Mouse (Mus musculus): ENCODE measurements around the gene Sec22b. TPM values are rescaled to one million over a fixed set of nuclear protein-coding genes. Genes with fewer than 3 reads are reported as not detected.

The Sec22b gene
- polyA plus RNA-seq, 1 experiment = 21.5 TPM

DNA sequence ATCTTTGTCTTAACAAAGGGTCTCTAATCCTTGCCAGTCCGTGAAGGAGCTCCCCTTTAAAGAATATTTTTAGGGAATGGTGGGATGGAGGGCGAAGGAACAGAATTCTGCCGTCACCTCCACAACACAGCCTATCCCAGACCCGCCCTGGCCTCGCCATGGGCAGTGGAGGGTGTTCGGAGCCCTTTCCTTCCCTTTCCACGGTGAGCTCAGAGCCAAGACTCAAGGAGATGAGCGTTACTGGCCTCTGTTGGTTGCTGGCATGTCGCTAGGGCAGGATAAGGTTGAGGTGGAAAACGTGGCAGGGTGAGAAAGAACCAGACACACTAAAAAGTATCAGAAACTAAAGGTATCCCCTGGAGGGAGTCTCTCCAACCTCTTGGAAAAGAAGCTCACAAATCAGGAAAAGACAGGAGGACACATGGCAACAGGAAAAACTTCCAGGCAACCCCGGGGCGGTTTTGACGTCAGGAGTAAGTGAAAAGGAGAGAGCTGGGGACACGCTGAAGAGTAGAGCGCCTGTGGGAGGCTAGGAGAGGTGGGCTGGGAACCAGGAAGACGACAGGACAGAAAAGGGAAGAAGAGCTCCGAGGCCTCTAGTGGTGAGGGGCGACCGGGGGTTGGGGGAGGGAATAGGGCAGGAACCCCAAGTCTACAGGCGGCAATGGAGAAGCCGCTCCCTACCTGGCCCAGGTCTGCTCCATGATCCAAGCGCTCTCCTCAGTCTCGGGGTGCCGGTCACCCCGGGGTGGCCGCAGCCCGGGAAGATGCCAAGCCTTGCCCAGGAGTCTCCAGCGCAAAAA, 33.6 kb upstream of the Sec22b start:
- H3K4me3 ChIP-seq (ENCODE audit: control insufficient read depth, low read depth, low read length) = peak overlapping the region; percentile 40
- TF ChIP-seq CTCF (IDR thresholded peaks at IDR 0.05; ENCODE audit: control insufficient read depth, insufficient read depth, insufficient replicate concordance, low read depth, low read length) = no peak
- TF ChIP-seq POLR2A (IDR thresholded peaks at IDR 0.05; ENCODE audit: control insufficient read depth, low read depth, low read length) = no peak
- no peaks in the 10 kb centered on the region for H3K27me3 ChIP-seq (ENCODE audit: control insufficient read depth, insufficient read depth, low read length)
- no peaks in the 10 kb centered on the region for H3K36me3 ChIP-seq (ENCODE audit: control insufficient read depth, insufficient read depth, low read length)
- H3K27ac ChIP-seq (ENCODE audit: control insufficient read depth, insufficient read depth, low read depth, low read length) = no peak overlapping the region
- peaks cover 3% of the 10 kb centered on the region for H3K4me1 ChIP-seq (ENCODE audit: control insufficient read depth, insufficient read depth, low read length)

GRCm38 (mm10) chr3:97868024-97868689, 32.8 kb upstream of the Sec22b start:
- H3K36me3 ChIP-seq (ENCODE audit: control insufficient read depth, insufficient read depth, low read length) = no peaks in the 10 kb centered on the region
- no peaks in the 10 kb centered on the region for H3K27me3 ChIP-seq (ENCODE audit: control insufficient read depth, insufficient read depth, low read length)
- H3K27ac ChIP-seq (ENCODE audit: control insufficient read depth, insufficient read depth, low read depth, low read length) = no peak overlapping the region
- H3K4me1 ChIP-seq (ENCODE audit: control insufficient read depth, insufficient read depth, low read length) = peaks cover 3% of the 10 kb centered on the region
- H3K4me3 ChIP-seq (ENCODE audit: control insufficient read depth, low read depth, low read length) = peak overlapping the region; percentile 40
- no peak for TF ChIP-seq POLR2A (IDR thresholded peaks at IDR 0.05; ENCODE audit: control insufficient read depth, low read depth, low read length)
- no peak for TF ChIP-seq CTCF (IDR thresholded peaks at IDR 0.05; ENCODE audit: control insufficient read depth, insufficient read depth, insufficient replicate concordance, low read depth, low read length)

- H3K27me3 ChIP-seq (ENCODE audit: control insufficient read depth, insufficient read depth, low read length) = no peaks in the 10 kb centered on the region
- no peak overlapping the region for H3K4me3 ChIP-seq (ENCODE audit: control insufficient read depth, low read depth, low read length)
- no peak for TF ChIP-seq POLR2A (IDR thresholded peaks at IDR 0.05; ENCODE audit: control insufficient read depth, low read depth, low read length)
- no peak for TF ChIP-seq CTCF (IDR thresholded peaks at IDR 0.05; ENCODE audit: control insufficient read depth, insufficient read depth, insufficient replicate concordance, low read depth, low read length)
- peaks cover 3% of the 10 kb centered on the region for H3K4me1 ChIP-seq (ENCODE audit: control insufficient read depth, insufficient read depth, low read length)
- no peaks in the 10 kb centered on the region for H3K36me3 ChIP-seq (ENCODE audit: control insufficient read depth, insufficient read depth, low read length)
- H3K27ac ChIP-seq (ENCODE audit: control insufficient read depth, insufficient read depth, low read depth, low read length) = no peak overlapping the region
Measured at GRCm38 (mm10) chr3:97868733-97869132, 32.3 kb upstream of the Sec22b start.

DNA sequence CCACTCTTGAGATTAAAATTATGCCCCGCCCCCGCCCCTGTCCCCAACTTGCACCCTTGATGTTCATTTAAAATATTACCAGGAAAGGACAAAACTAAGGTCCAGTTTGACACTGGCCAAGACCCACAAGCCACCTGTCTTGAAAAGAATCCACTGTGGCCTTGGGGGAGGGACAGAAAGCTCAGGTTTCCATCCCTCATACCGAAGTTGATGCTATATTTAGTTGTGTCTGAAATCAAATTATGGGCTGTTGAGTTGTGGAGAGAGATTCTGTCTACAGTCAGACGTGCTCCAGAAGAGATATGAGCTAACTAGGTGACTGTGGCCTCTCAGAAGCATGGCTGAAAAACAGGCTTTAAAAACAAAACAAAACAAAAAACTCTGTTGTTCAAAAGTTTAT, 31.3 kb upstream of the Sec22b start:
- no peak for TF ChIP-seq POLR2A (IDR thresholded peaks at IDR 0.05; ENCODE audit: control insufficient read depth, low read depth, low read length)
- no peak for TF ChIP-seq CTCF (IDR thresholded peaks at IDR 0.05; ENCODE audit: control insufficient read depth, insufficient read depth, insufficient replicate concordance, low read depth, low read length)
- Histone ChIP-seq H3K36me3 (ENCODE audit: control insufficient read depth, insufficient read depth, low read length) (no peaks in the 10 kb centered on the region), H3K4me1 (ENCODE audit: control insufficient read depth, insufficient read depth, low read length) (peaks cover 3% of the 10 kb centered on the region), H3K4me3 (ENCODE audit: control insufficient read depth, low read depth, low read length) (no peak overlapping the region), H3K27ac (ENCODE audit: control insufficient read depth, insufficient read depth, low read depth, low read length) (no peak overlapping the region), H3K27me3 (ENCODE audit: control insufficient read depth, insufficient read depth, low read length) (no peaks in the 10 kb centered on the region)

DNA sequence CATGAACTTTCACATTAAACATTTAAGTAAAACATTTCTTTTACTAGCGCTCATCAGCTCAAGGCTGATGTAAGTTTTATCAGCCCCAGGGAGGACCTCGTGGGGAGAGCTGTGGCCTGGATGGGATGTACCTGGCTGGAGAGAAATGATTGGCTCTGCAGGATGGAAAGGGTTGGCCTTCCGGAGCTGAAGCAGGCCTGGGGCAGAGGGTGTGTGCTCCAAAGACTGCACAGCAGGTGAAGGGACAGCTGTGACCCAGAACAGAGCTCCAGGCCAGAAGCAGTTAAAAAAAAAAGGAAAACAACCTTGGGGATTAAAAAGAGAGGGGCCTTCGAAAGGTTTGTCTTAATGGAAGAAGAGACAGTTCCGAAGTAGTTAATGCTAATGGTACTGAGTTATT, 26.2 kb upstream of the Sec22b start:
- Histone ChIP-seq H3K4me3 (ENCODE audit: control insufficient read depth, low read depth, low read length) (no peak overlapping the region), H3K27ac (ENCODE audit: control insufficient read depth, insufficient read depth, low read depth, low read length) (no peak overlapping the region)
- no peak for TF ChIP-seq POLR2A (IDR thresholded peaks at IDR 0.05; ENCODE audit: control insufficient read depth, low read depth, low read length)

DNA sequence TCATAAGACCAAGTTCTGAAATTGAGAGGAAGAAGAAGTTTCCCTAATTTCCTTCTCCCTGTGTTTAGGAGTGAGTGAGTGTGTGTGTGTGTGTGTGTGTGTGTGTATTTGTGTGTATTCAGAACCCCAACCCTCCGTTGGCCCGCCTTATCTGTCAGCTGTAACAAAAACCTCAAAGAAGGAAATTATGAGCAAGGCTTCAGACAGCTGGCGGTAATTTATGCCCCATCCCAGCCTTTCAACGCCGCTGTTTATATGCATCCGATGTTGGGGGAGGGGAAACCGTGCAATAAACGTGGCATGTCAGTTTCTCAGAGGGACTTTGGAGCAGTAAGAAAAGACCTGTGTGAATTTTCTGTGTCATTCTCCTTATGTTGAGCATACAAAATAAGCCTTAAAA, 24.7 kb upstream of the Sec22b start:
- no peak overlapping the region for H3K27ac ChIP-seq (ENCODE audit: control insufficient read depth, insufficient read depth, low read depth, low read length)
- no peaks in the 10 kb centered on the region for H3K27me3 ChIP-seq (ENCODE audit: control insufficient read depth, insufficient read depth, low read length)
- TF ChIP-seq CTCF (IDR thresholded peaks at IDR 0.05; ENCODE audit: control insufficient read depth, insufficient read depth, insufficient replicate concordance, low read depth, low read length) (no peak), POLR2A (IDR thresholded peaks at IDR 0.05; ENCODE audit: control insufficient read depth, low read depth, low read length) (no peak)
- H3K4me3 ChIP-seq (ENCODE audit: control insufficient read depth, low read depth, low read length) = no peak overlapping the region
- H3K4me1 ChIP-seq (ENCODE audit: control insufficient read depth, insufficient read depth, low read length) = peaks cover 3% of the 10 kb centered on the region; the same call in 1 of the 2 replicates
- H3K36me3 ChIP-seq (ENCODE audit: control insufficient read depth, insufficient read depth, low read length) = no peaks in the 10 kb centered on the region

More for the DNA sequence above, 26.2 kb upstream of the Sec22b start:
- Histone ChIP-seq H3K36me3 (ENCODE audit: control insufficient read depth, insufficient read depth, low read length) (no peaks in the 10 kb centered on the region), H3K4me1 (ENCODE audit: control insufficient read depth, insufficient read depth, low read length) (peaks cover 3% of the 10 kb centered on the region; the same call in 1 of the 2 replicates), H3K27me3 (ENCODE audit: control insufficient read depth, insufficient read depth, low read length) (no peaks in the 10 kb centered on the region)

DNA sequence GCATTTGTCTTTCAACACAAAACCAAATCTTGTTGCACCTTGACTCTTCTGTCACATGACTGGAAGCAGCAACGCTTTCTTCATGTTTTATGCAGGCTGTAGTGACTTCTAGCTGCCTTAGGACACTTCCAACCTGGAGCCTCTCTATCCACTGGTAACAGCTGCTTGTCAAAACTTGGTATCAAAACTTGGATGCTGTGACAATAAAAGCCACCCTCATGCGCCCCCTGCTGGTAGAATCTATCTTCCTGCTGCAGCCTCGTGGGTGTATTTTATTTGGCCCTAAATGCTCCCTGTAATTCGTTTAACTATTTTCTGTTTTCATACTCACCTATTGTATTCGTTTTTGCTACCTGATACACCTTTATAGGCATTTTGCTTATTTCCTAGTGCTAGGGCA, 21.8 kb upstream of the Sec22b start:
- H3K4me1 ChIP-seq (ENCODE audit: control insufficient read depth, insufficient read depth, low read length) = peaks cover 3% of the 10 kb centered on the region; the same call in 1 of the 2 replicates
- no peaks in the 10 kb centered on the region for H3K27me3 ChIP-seq (ENCODE audit: control insufficient read depth, insufficient read depth, low read length)
- no peak overlapping the region for H3K27ac ChIP-seq (ENCODE audit: control insufficient read depth, insufficient read depth, low read depth, low read length)
- peak; percentile 8; the same call in 1 of the 2 replicates for TF ChIP-seq CTCF (IDR thresholded peaks at IDR 0.05; ENCODE audit: control insufficient read depth, insufficient read depth, insufficient replicate concordance, low read depth, low read length)
- TF ChIP-seq POLR2A (IDR thresholded peaks at IDR 0.05; ENCODE audit: control insufficient read depth, low read depth, low read length) = no peak
- no peaks in the 10 kb centered on the region for H3K36me3 ChIP-seq (ENCODE audit: control insufficient read depth, insufficient read depth, low read length)
- H3K4me3 ChIP-seq (ENCODE audit: control insufficient read depth, low read depth, low read length) = no peak overlapping the region
